Mouse (Mus musculus) midbrain, embryonic 11.5 days (tissue): ENCODE results near the gene Sbf2. TPM values are rescaled to one million over a fixed set of nuclear protein-coding genes. Genes with fewer than 3 reads are reported as not detected.
"Not testable (repeated sequence)": the region's sequence is repeated elsewhere in the genome, so short reads cannot be mapped to it uniquely, and the experiment has no call there.

ENCODE experiments used
- ATAC-seq: fragments of 200-750 bp; cut with Nextera tagmentation; 2 replicates; pipeline ENCODE4 v1.8.0; 2017; ENCODE audit warnings: moderate TSS enrichment, moderate library complexity; ENCODE audit not compliant: low FRiP score
- DNase-seq: peaks from one replicate; pipeline ENCODE4 v3.0.0; 2015; ENCODE audit warnings: low spot score; ENCODE audit errors: missing footprints
- H3K27ac ChIP-seq: fragments of 300-500 bp; sonication (generic); 2 replicates; pipeline ENCODE4 v1.5.1; 2014; ENCODE audit warnings: low read depth, low read length
- H3K27me3 ChIP-seq: fragments of 300-500 bp; sonication (generic); 2 replicates; pipeline ENCODE4 v1.6.1; 2014; ENCODE audit warnings: mild to moderate bottlenecking, low read length, moderate library complexity, mixed read lengths; ENCODE audit not compliant: control insufficient read depth, insufficient read depth
- H3K36me3 ChIP-seq: fragments of 300-500 bp; sonication (generic); 2 replicates; pipeline ENCODE4 v1.6.1; 2014; ENCODE audit warnings: mild to moderate bottlenecking, low read length, moderate library complexity, mixed read lengths; ENCODE audit not compliant: control insufficient read depth, insufficient read depth
- H3K4me1 ChIP-seq: fragments of 300-500 bp; sonication (generic); 2 replicates; pipeline ENCODE4 v1.6.1; 2014; ENCODE audit warnings: low read length; ENCODE audit not compliant: control insufficient read depth, insufficient read depth
- H3K4me2 ChIP-seq: fragments of 300-500 bp; sonication (generic); 2 replicates; pipeline ENCODE4 v1.6.1; 2014; ENCODE audit warnings: mild to moderate bottlenecking, moderate library complexity
- H3K4me3 ChIP-seq: fragments of 300-500 bp; sonication (generic); 2 replicates; pipeline ENCODE4 v1.5.1; 2014; ENCODE audit warnings: low read depth, low read length
- H3K9ac ChIP-seq: fragments of 300-500 bp; sonication (generic); 2 replicates; pipeline ENCODE4 v1.6.1; 2014; ENCODE audit warnings: low read length
- H3K9me3 ChIP-seq: fragments of 300-500 bp; sonication (generic); 2 replicates; pipeline ENCODE4 v1.6.1; 2016; ENCODE audit warnings: low read length; ENCODE audit not compliant: control insufficient read depth
- WGBS: fragments of 180-500 bp; shearing (Covaris S2); extraction: QIAGEN DNeasy Blood & Tissue Kit; methylation state at CpG from one replicate; pipeline ENCODE4 v1.1.7; 2014; 5-methylcytosine and 5-hydroxymethylcytosine counted together
- polyA plus RNA-seq: library from polyadenylated mRNA; unstranded; fragments of >200 nt; fragmentation: Nextera tagmentation; extraction: Ambion mirVana; gene quantifications from 2 replicates; pipeline ENCODE4 v1.2.1, GENCODE M21; 2014

Sbf2 gene
- polyA plus RNA-seq, 1 experiment from 2014 or later, result 34.6 TPM

DNA sequence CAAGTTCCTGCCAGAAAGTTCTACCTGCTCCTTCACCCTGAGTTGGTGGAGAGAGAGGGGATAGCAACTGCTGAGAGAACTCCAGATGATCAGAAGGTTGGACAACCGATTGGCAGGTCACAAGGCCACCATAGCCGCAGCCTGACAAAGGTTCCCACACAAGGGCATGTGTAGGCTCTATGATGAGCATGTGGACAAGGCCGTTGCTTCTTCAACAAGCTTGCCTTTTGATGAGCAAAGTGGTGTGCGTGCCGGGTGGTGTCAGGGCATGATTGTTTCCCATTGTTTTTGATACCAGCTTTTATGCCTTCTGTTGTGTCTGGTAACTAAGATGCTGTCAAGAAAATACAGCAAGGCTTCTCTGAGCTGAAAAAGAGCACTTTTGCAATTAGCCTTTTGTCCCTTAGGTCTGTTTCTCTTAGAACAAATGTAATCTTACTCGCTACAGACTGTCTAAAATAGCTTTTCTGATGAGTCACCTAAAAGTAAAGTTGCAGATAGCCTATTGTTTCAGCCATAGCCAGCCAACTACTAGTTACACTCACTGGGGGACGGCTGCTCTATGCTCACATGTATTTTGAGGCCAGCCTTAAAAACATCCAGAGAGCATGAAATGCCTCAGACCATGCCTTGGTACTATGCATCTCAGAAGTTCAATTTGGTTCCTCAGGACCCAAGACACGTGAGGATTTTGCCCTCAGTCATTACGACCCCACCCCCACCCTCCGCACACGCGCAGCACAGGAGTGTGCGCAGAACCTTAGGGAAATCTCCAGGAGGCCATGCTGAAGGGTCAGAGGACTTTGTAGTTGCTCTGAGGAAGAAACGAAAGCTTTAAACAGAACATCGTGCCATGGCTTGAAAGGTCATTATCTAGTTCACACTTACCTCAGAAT is 33.1 kb upstream of the Sbf2 start:
- DNase-seq, result no peak
- Histone ChIP-seq H3K9me3 (no peaks in the 10 kb centered on the region), H3K27me3 (no peaks in the 10 kb centered on the region), H3K4me1 (no peaks in the 10 kb centered on the region), H3K36me3 (no peaks in the 10 kb centered on the region), H3K9ac (no peak overlapping the region), H3K4me2 (no peak overlapping the region), H3K27ac (no peak overlapping the region), H3K4me3 (no peak overlapping the region)
- ATAC-seq, result no peak
- 83% methylated on average over 15 of the region's 15 CpGs for WGBS

DNA sequence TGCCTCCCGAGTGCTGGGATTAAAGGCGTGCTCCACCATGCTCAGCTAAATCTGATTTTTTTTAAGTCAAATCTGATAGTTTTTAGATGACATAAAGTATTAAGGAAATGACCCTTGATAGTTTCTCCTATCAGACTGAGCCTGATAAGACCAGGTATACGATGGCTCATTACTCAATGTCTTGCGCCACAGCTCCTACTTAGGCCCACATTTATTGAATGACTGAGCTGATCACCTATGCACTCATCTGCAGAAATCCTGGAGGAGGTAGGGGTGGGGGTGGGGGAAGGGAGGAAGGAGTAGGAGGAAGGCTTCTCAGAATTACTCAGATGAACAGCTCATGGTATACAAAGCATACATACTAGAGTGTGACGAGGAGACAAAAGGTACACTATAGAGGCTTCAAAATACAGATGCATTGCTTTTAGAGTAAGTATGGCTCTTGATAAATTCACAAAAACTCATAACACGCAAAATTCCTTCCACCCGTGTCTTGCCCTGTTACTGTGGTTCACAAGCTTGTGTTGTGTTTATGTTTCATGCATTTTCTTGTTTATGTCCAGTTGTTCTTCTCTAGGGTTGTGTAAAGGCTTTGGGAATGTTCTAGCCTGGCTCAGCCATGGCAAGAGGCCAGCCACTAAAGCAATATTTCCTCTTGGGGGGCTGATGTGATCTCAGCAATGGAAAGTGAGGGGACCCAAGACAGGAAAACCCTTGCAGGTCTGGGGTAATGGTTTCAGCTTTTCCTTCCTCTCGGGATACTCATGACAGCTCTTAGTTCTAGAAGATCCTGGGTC is 32.1 kb upstream of the Sbf2 start:
- WGBS, result 88% methylated on average over 8 of the region's 8 CpGs
- ATAC-seq, result no peak

DNA sequence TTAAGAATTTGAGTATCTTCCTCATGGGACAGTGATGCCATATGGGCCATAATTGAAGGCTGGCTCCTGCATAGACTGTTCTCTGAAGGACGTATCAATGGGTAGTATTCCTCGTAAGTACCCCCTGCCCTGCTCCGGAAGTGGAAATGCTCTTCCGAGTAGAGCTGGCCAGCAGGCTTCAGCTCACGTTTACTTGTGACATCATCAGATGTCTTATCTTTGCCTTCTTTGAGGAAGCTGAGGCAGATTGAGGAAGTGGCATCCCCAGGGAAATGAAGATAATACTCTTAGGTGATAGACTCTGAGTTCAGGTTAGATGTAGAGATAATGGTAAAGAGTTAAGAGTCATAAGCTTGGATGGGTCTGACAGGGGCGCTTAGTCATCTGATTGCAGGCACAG is 31.1 kb upstream of the Sbf2 start:
- Histone ChIP-seq H3K4me3 (no peak overlapping the region), H3K27ac (no peak overlapping the region), H3K27me3 (no peaks in the 10 kb centered on the region), H3K9me3 (no peaks in the 10 kb centered on the region), H3K4me1 (no peaks in the 10 kb centered on the region), H3K36me3 (no peaks in the 10 kb centered on the region), H3K4me2 (no peak overlapping the region), H3K9ac (no peak overlapping the region)
- ATAC-seq, result no peak
- DNase-seq, result no peak
- WGBS, result 85% methylated on average over 6 of the region's 6 CpGs

More for the DNA sequence above, 32.1 kb upstream of the Sbf2 start:
- Histone ChIP-seq H3K27ac (no peak overlapping the region), H3K4me3 (no peak overlapping the region), H3K27me3 (no peaks in the 10 kb centered on the region), H3K9ac (no peak overlapping the region), H3K4me1 (no peaks in the 10 kb centered on the region), H3K4me2 (no peak overlapping the region), H3K9me3 (no peaks in the 10 kb centered on the region), H3K36me3 (no peaks in the 10 kb centered on the region)
- DNase-seq, result no peak

DNA sequence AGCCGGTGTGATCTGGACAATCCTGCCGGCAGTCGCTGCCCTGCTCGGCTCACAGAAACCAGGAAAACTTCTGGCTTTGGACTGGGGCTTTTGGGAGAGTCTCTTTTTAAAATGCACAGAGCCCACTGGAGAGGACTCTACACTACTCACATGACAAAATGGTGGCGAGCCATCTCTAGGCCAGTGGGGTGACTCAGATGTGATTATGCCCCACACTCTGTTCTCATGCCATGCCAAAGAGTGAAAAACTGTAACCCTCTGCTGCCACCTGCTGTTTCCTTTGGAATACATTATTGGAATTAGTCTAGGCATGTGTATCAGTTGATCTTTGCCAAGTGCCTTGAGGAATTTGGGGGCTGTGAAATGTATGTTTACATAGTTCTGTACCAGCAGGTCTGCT is 30.6 kb upstream of the Sbf2 start:
- Histone ChIP-seq H3K27ac (no peak overlapping the region), H3K9ac (no peak overlapping the region), H3K9me3 (no peaks in the 10 kb centered on the region), H3K4me2 (no peak overlapping the region), H3K4me3 (no peak overlapping the region), H3K36me3 (no peaks in the 10 kb centered on the region), H3K4me1 (no peaks in the 10 kb centered on the region), H3K27me3 (no peaks in the 10 kb centered on the region)
- DNase-seq (peak; percentile 96), ATAC-seq (peak; percentile 69)
- WGBS, result 77% methylated on average over 5 of the region's 5 CpGs

DNA sequence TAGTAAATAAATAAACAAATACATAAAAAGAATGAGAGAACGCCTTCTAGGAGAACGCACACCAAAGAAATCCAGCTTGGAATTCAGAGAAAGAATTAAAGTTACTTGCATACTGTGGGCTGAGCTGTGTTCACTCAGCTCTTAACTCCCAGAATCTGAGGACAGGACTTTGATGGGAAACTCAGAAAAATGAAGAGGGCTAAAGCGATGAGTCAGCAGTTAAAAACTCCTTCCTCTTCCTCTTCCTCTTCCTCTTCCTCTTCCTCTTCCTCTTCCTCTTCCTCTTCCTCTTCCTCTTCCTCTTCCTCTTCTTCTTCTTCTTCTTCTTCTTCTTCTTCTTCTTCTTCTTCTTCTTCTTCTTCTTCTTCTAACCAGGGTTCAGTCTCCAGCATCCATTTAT is 25.2 kb upstream of the Sbf2 start:
- WGBS, result 96% methylated on average over 3 of the region's 3 CpGs
- DNase-seq, H3K9ac ChIP-seq, H3K4me3 ChIP-seq, H3K27me3 ChIP-seq, H3K36me3 ChIP-seq, H3K27ac ChIP-seq, H3K9me3 ChIP-seq, H3K4me2 ChIP-seq, ATAC-seq, H3K4me1 ChIP-seq: not testable (repeated sequence)

DNA sequence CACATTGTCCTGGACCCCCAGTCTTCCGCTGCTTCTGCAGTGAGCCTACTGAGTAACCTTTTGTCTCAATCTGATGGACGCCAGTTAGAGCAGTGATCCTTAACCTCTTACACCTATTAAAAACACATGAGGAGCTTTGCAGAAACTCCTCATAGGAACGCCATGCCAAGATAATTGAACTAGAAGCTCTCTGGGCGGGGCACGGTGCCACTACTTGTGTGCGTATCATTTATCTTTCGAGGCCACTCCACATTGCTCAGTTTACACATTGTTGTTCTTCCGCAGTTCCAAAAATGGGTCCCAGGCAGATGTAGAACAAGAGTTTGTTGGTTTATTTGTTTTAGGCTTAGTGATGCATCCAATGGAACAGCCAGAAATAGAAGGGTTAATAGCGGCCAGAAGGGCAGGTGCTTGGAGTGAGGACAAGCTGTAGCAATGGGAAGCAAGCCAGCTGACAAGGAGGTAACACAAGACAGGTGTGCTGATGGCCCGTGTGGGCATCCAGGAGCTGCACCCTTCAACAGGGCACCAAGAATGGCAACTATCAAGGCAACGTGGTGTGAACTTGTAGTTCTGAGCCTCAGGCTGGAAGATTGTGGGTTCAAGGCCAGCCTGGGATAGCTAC is 24.7 kb upstream of the Sbf2 start:
- H3K27me3 ChIP-seq, result no peaks in the 10 kb centered on the region
- ATAC-seq (no peak), DNase-seq (no peak)
- H3K9me3 ChIP-seq, result no peaks in the 10 kb centered on the region
- no peak overlapping the region for H3K27ac ChIP-seq
- no peak overlapping the region for H3K9ac ChIP-seq
- no peak overlapping the region for H3K4me3 ChIP-seq
- WGBS, result 84% methylated on average over 11 of the region's 11 CpGs
- H3K4me2 ChIP-seq, result no peak overlapping the region
- peaks cover 3% of the 10 kb centered on the region; the same call in 1 of the 2 replicates for H3K4me1 ChIP-seq
- H3K36me3 ChIP-seq, result no peaks in the 10 kb centered on the region

DNA sequence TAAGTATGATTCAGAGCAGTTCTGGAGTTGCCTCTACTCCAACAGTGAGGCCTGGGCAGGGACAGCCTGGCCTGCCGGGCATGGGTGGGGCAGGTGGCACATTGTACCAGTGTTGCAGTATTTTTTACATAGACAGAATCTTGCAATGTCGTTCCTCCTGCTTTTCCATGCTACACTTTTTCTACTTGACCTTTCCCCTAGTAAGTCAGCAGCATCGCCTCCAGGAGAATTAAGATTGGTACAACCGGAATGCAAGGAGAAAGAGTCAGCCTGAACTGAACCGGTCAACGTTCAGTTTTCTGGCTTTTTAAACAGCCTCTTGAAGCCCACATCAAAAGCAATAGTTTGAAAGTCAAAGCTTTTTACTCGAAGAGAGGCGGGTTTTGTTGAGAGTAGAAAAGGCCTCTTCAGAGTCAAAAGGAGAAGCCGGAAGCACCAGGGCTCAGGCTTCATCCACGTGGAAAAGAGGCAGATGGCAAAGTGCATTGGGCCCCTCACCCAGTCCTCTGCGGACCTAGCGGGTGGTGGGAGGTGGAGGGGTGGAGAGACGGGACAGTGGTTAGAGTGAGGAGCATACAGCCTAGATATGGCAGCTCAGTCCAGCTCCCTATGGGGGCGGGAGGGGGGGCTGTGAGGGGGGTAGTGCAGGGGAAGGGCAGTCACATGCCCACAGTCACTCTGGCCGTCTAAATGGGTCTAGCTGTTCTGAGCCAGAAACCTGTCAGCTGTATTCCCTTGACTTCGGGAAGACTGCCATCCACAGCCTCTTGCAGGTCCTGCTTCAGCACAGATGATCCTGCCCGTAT is 23.8 kb upstream of the Sbf2 start:
- 35% methylated on average over 17 of the region's 17 CpGs for WGBS
- no peak for DNase-seq
- Histone ChIP-seq H3K9ac (no peak overlapping the region), H3K4me3 (no peak overlapping the region), H3K9me3 (no peaks in the 10 kb centered on the region), H3K4me1 (peaks cover 3% of the 10 kb centered on the region; the same call in 1 of the 2 replicates), H3K36me3 (no peaks in the 10 kb centered on the region), H3K4me2 (no peak overlapping the region), H3K27me3 (no peaks in the 10 kb centered on the region), H3K27ac (no peak overlapping the region)
- ATAC-seq, result peak; percentile 82

DNA sequence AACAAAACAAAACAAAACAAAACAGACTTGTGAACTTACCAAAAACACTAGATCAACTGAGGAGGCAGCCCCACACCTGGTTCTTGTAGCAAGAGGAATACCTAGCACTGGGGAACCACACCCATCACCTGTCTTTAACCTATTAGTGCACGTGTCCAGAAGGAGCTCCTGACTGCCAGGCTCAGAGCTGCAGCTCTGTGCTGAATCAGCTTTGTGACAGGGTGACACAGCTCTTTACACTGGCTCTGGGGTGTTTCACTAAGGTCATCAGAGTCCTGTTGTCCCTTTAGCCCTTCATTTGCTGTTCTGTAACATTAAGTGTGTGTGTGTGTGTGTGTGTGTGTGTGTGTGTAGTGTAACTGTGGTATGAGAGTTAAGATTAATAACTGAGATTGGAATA is 21.8 kb upstream of the Sbf2 start:
- DNase-seq (no peak), ATAC-seq (no peak)
- Histone ChIP-seq H3K9me3 (no peaks in the 10 kb centered on the region), H3K4me3 (no peak overlapping the region), H3K27me3 (0 out of 2 replicates have a peak, but pooled peaks cover under 1% of the 10 kb centered on the region), H3K4me2 (no peak overlapping the region), H3K36me3 (no peaks in the 10 kb centered on the region), H3K27ac (no peak overlapping the region), H3K4me1 (peaks cover 3% of the 10 kb centered on the region; the same call in 1 of the 2 replicates), H3K9ac (no peak overlapping the region)
- WGBS, result 44% methylated on average over 1 of the region's 1 CpGs
